Mouse (Mus musculus): ENCODE measurements around the gene Xirp1.
"Not testable (repeated sequence)": the region's sequence is repeated elsewhere in the genome, so short reads cannot be mapped to it uniquely, and the experiment has no call there.

Xirp1 gene

GRCm38 (mm10) chr9:120020285-120020890 is 3.0 kb downstream of the Xirp1 start:
- peak; percentile 68 to 80 for DNase-seq (ENCODE audit: low spot score in 2 of 2)

- DNase-seq (ENCODE audit: low spot score in 2 of 2): no peak
Observed at GRCm38 (mm10) chr9:120016956-120017355, 6.4 kb downstream of the Xirp1 start.

- no peak for DNase-seq (ENCODE audit: low spot score in 2 of 2)
Observed at GRCm38 (mm10) chr9:120014828-120015227, 8.6 kb downstream of the Xirp1 start.

- no peak for DNase-seq (ENCODE audit: low spot score in 2 of 2)
Observed at GRCm38 (mm10) chr9:120013251-120013820, 10.1 kb downstream of the Xirp1 start.

GRCm38 (mm10) chr9:120012781-120013180 is 10.6 kb downstream of the Xirp1 start:
- no peak for DNase-seq (ENCODE audit: low spot score in 2 of 2)

- not testable (repeated sequence) for DNase-seq (ENCODE audit: low spot score in 2 of 2)
Observed at GRCm38 (mm10) chr9:120012161-120012560, 11.2 kb downstream of the Xirp1 start.

GRCm38 (mm10) chr9:120011533-120011932 is 11.9 kb downstream of the Xirp1 start:
- DNase-seq (ENCODE audit: low spot score in 2 of 2): peak; percentile 41 to 74

GRCm38 (mm10) chr9:120010781-120011511 is 12.5 kb downstream of the Xirp1 start:
- DNase-seq (ENCODE audit: low spot score in 2 of 2): peak; percentile 98 to 99

GRCm38 (mm10) chr9:120009871-120010270 is 13.5 kb downstream of the Xirp1 start:
- DNase-seq (ENCODE audit: low spot score in 2 of 2): no peak

GRCm38 (mm10) chr9:120009226-120009841 is 14.1 kb downstream of the Xirp1 start:
- DNase-seq (ENCODE audit: low spot score in 2 of 2): no peak

- no peak for DNase-seq (ENCODE audit: low spot score in 2 of 2)
Observed at GRCm38 (mm10) chr9:120007833-120008232, 15.6 kb downstream of the Xirp1 start.

- no peak for DNase-seq (ENCODE audit: low spot score in 2 of 2)
Observed at GRCm38 (mm10) chr9:120005936-120006335, 17.5 kb downstream of the Xirp1 start.

GRCm38 (mm10) chr9:120002893-120003292 is 20.5 kb downstream of the Xirp1 start:
- no peak for DNase-seq (ENCODE audit: low spot score in 2 of 2)

GRCm38 (mm10) chr9:120001945-120002725 is 21.3 kb downstream of the Xirp1 start:
- peak in 1 of 2 experiments; percentile 32 for DNase-seq (ENCODE audit: low spot score in 2 of 2)

GRCm38 (mm10) chr9:120000761-120001160 is 22.6 kb downstream of the Xirp1 start:
- DNase-seq (ENCODE audit: low spot score in 2 of 2): no peak

GRCm38 (mm10) chr9:119999636-120000035 is 23.8 kb downstream of the Xirp1 start:
- no peak for DNase-seq (ENCODE audit: low spot score in 2 of 2)

- no peak for DNase-seq (ENCODE audit: low spot score in 2 of 2)
Observed at GRCm38 (mm10) chr9:119998776-119999175, 24.6 kb downstream of the Xirp1 start.

- no peak for DNase-seq (ENCODE audit: low spot score in 2 of 2)
Observed at GRCm38 (mm10) chr9:119996080-119996479, 27.3 kb downstream of the Xirp1 start.

GRCm38 (mm10) chr9:119994207-119994606 is 29.2 kb downstream of the Xirp1 start:
- DNase-seq (ENCODE audit: low spot score in 2 of 2): no peak

GRCm38 (mm10) chr9:119993092-119993844 is 30.1 kb downstream of the Xirp1 start:
- no peak for DNase-seq (ENCODE audit: low spot score in 2 of 2)

GRCm38 (mm10) chr9:119991310-119991709 is 32.1 kb downstream of the Xirp1 start:
- DNase-seq (ENCODE audit: low spot score in 2 of 2): no peak

Data from cerebellum, postnatal 4 days (tissue).